Mouse (Mus musculus) embryonic facial prominence, embryonic 15.5 days (tissue): ENCODE results near the gene Usp19. TPM values are rescaled to one million over a fixed set of nuclear protein-coding genes. Genes with fewer than 3 reads are reported as not detected.

ENCODE experiments used
- ATAC-seq: fragments of 200-750 bp; cut with Nextera tagmentation; 2 replicates; pipeline ENCODE4 v1.8.0; 2017; ENCODE audit warnings: low read depth, moderate TSS enrichment; ENCODE audit not compliant: insufficient number of reproducible peaks, low FRiP score, low TSS enrichment
- H3K27ac ChIP-seq: fragments of 300-500 bp; sonication (generic); replicated peaks from 2 replicates; pipeline ENCODE4 v1.5.1; 2015; ENCODE audit warnings: mild to moderate bottlenecking, inconsistent platforms
- H3K27me3 ChIP-seq: fragments of 300-500 bp; sonication (generic); 2 replicates; pipeline ENCODE4 v1.6.1; 2015; ENCODE audit warnings: inconsistent platforms
- H3K36me3 ChIP-seq: fragments of 300-500 bp; sonication (generic); 2 replicates; pipeline ENCODE4 v1.6.1; 2015; ENCODE audit warnings: mild to moderate bottlenecking, inconsistent platforms
- H3K4me1 ChIP-seq: fragments of 300-500 bp; sonication (generic); 2 replicates; pipeline ENCODE4 v1.6.1; 2015; ENCODE audit warnings: inconsistent platforms
- H3K4me2 ChIP-seq: fragments of 300-500 bp; sonication (generic); replicated peaks from 2 replicates; pipeline ENCODE4 v1.6.1; 2015; ENCODE audit warnings: mild to moderate bottlenecking, inconsistent platforms
- H3K4me3 ChIP-seq: fragments of 300-500 bp; sonication (generic); replicated peaks from 2 replicates; pipeline ENCODE4 v1.5.1; 2015; ENCODE audit warnings: mild to moderate bottlenecking, inconsistent platforms
- H3K9ac ChIP-seq: fragments of 300-500 bp; sonication (generic); 2 replicates; pipeline ENCODE4 v1.6.1; 2015; ENCODE audit warnings: inconsistent platforms
- H3K9me3 ChIP-seq: fragments of 300-500 bp; sonication (generic); replicated peaks from 2 replicates; pipeline ENCODE4 v1.6.1; 2016; ENCODE audit warnings: inconsistent platforms
- WGBS: fragments of 180-500 bp; shearing (Covaris S2); methylation state at CpG from one replicate; pipeline ENCODE4 v1.1.7; 2015; 5-methylcytosine and 5-hydroxymethylcytosine counted together
- polyA plus RNA-seq: library from polyadenylated mRNA; unstranded; fragments of >200 nt; fragmentation: Nextera tagmentation; extraction: Ambion mirVana; gene quantifications from 2 replicates; pipeline ENCODE4 v1.2.1, GENCODE M21; 2015

Usp19 gene
- polyA plus RNA-seq, 1 experiment from 2014 or later: 75.4 TPM

DNA sequence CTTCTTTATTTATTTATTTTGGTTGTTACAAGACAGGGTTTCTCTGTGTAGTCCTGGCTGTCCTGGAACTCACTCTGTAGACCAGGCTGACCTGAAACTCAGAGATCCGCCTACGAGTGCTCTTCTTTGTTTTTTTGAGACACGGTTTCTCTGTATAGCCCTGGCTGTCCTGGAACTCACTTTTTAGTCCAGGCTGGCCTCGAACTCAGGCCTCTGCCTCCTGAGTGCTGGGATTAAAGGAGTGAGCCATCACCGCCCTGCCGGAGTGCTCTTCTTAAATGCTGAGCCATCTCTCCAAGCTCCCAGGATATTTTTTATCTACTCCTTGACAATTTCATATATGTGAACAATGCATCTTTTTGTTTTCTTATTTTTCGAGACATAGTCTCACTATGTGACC, 16.5 kb downstream of the Usp19 start:
- peak overlapping the region; percentile 72; the same call in 1 of the 2 replicates for H3K4me3 ChIP-seq
- peaks cover 16% of the 10 kb centered on the region for H3K4me1 ChIP-seq
- ATAC-seq: no peak
- H3K27me3 ChIP-seq: no peaks in the 10 kb centered on the region
- no peak overlapping the region for H3K9ac ChIP-seq
- WGBS: 91% methylated on average over 7 of the region's 7 CpGs
- no peaks in the 10 kb centered on the region for H3K9me3 ChIP-seq
- peaks cover 44% of the 10 kb centered on the region for H3K36me3 ChIP-seq
- peak overlapping the region; percentile 88; the same call in 1 of the 2 replicates for H3K27ac ChIP-seq
- H3K4me2 ChIP-seq: peak overlapping the region; percentile 60

DNA sequence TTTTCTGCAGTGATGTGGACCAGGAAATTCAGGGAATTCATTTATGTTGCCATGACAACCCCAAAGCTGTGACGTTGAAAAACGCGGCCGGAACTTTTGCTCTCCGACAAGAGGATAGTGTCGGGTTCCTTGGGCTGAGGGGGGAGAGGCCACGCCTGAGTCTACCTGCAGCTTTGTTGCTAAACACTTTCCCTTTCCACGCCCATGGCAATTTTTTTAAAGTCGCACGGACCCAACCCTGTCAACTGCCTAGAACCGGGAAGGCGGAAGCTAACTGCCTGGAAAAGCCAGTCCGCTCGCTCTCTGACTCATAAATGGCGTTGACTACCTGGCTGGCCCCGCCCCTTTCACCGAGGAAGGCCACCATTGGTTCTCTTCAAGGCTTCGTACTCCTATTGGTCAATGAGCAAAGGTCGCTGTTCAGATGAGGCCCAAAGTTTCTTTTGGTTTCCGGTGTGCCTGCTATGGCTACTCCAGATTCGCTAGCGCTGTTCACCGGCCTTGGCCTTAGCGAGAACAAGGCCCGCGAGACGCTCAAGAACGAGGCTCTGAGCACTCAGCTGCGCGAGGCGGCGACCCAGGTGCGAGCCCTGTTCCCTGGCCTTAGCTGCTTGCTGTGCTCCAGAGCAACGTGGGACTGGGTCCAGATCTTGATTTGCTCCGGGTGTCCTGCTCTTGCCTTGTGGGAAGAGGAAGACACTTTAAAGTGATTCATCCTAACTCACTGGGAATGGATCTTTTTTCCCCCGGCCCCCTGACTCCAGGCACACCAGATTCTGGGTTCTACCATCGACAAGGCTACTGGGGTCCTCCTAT, 17.4 kb downstream of the Usp19 start, which contains the start of gene Qars:
Gene Qars, plus strand, starts transcription at position 88 of the 816 bp plus-strand sequence.
- Histone ChIP-seq H3K9me3 (no peaks in the 10 kb centered on the region), H3K36me3 (peaks cover 45% of the 10 kb centered on the region), H3K27ac (peak within 1 kb of the TSS; percentile 88), H3K4me1 (peaks cover 16% of the 10 kb centered on the region), H3K4me3 (peak within 1 kb of the TSS; percentile 72), H3K4me2 (peak within 1 kb of the TSS; percentile 60), H3K9ac (peak within 1 kb of the TSS; percentile 74), H3K27me3 (no peaks in the 10 kb centered on the region)
- WGBS: under 1% methylated on average over 37 of the region's 37 CpGs
- peak; percentile 97 for ATAC-seq

DNA sequence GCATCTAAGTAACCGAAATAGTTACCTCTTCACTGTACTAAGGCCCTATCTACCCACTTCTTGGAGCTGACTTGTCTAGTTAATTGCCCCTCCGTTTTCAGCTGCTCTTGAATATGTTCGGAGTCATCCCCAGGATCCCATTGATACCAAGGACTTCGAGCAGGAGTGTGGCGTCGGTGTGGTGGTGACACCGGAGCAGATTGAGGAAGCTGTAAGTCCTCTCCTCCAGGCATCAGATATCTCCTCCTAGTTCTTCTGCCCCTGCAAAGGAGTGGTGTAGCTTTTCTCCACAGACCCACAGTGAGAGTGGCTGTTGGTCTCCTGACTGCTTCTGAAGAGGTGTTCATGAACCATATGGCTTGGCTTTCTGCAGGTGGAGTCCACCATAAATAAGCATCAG, 18.4 kb downstream of the Usp19 start:
- no peak overlapping the region for H3K27ac ChIP-seq
- no peaks in the 10 kb centered on the region for H3K27me3 ChIP-seq
- H3K4me2 ChIP-seq: peak overlapping the region; percentile 60
- peak overlapping the region; percentile 72 for H3K4me3 ChIP-seq
- WGBS: 82% methylated on average over 7 of the region's 7 CpGs
- peaks cover 45% of the 10 kb centered on the region for H3K36me3 ChIP-seq
- peak overlapping the region; percentile 74 for H3K9ac ChIP-seq
- peaks cover 16% of the 10 kb centered on the region for H3K4me1 ChIP-seq
- H3K9me3 ChIP-seq: no peaks in the 10 kb centered on the region
- ATAC-seq: no peak

GRCm38 (mm10) chr9:108516380-108517251, 26.2 kb downstream of the Usp19 start, which contains the start of gene Qrich1:
Qrich1 (plus strand) TSS chr9:108516806.
- H3K9ac ChIP-seq: peak within 1 kb of the TSS; percentile 91
- peaks cover 22% of the 10 kb centered on the region; the same call in 1 of the 2 replicates for H3K4me1 ChIP-seq
- H3K9me3 ChIP-seq: no peaks in the 10 kb centered on the region
- H3K36me3 ChIP-seq: peaks cover 49% of the 10 kb centered on the region
- H3K27me3 ChIP-seq: no peaks in the 10 kb centered on the region
- H3K4me3 ChIP-seq: peak within 1 kb of the TSS; percentile 100
- peak within 1 kb of the TSS; percentile 98 for H3K27ac ChIP-seq
- under 1% methylated on average over 55 of the region's 55 CpGs for WGBS
- peak within 1 kb of the TSS; percentile 82 for H3K4me2 ChIP-seq
- ATAC-seq: peak; percentile 96

- WGBS: under 1% methylated on average over 68 of the region's 95 CpGs
- Histone ChIP-seq H3K9me3 (no peaks in the 10 kb centered on the region), H3K4me3 (peak overlapping the region; percentile 100), H3K9ac (peak overlapping the region; percentile 91), H3K27ac (peak overlapping the region; percentile 98), H3K4me1 (peaks cover 22% of the 10 kb centered on the region; the same call in 1 of the 2 replicates), H3K36me3 (peaks cover 41% of the 10 kb centered on the region), H3K27me3 (no peaks in the 10 kb centered on the region), H3K4me2 (peak overlapping the region; percentile 61)
- peak; percentile 80 for ATAC-seq
Observed at GRCm38 (mm10) chr9:108517253-108517930, 27.0 kb downstream of the Usp19 start.

GRCm38 (mm10) chr9:108517931-108518332, 27.5 kb downstream of the Usp19 start:
- peaks cover 22% of the 10 kb centered on the region; the same call in 1 of the 2 replicates for H3K4me1 ChIP-seq
- no peaks in the 10 kb centered on the region for H3K27me3 ChIP-seq
- peak overlapping the region; percentile 61 for H3K4me2 ChIP-seq
- H3K36me3 ChIP-seq: peaks cover 35% of the 10 kb centered on the region
- ATAC-seq: 0 out of 2 replicates have a peak, but pooled peaks have one; percentile 6
- no peaks in the 10 kb centered on the region for H3K9me3 ChIP-seq
- 0% methylated on average over 13 of the region's 13 CpGs for WGBS
- peak overlapping the region; percentile 91 for H3K9ac ChIP-seq
- H3K27ac ChIP-seq: peak overlapping the region; percentile 98
- peak overlapping the region; percentile 100 for H3K4me3 ChIP-seq

DNA sequence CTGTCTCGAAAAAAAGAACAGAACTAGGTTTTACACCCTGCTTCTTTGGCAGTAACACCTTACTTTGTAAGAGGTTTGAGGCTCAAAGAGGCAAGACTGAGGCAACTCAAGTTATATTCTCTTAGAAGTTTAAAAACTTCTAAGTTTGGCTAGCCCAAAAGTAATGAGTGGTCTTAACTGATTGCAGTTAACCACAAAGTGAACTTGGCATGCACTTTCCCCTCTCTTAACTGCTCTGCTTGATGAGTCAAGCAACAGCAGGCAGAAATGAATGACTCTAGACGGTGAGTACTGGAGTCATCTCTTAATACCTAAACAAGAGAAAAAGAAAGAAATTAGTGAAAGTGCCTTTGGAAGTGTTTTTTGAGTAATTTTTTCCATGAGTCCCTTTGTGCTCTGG, 31.2 kb downstream of the Usp19 start:
- Histone ChIP-seq H3K9ac (no peak overlapping the region), H3K9me3 (no peaks in the 10 kb centered on the region)

GRCm38 (mm10) chr9:108523341-108523740, 32.9 kb downstream of the Usp19 start:
- 94% methylated on average over 4 of the region's 4 CpGs for WGBS
- no peak overlapping the region for H3K4me2 ChIP-seq
- H3K27ac ChIP-seq: no peak overlapping the region
- H3K27me3 ChIP-seq: no peaks in the 10 kb centered on the region
- H3K9ac ChIP-seq: no peak overlapping the region
- H3K36me3 ChIP-seq: peaks cover 15% of the 10 kb centered on the region
- H3K4me1 ChIP-seq: peaks cover 14% of the 10 kb centered on the region; the same call in 1 of the 2 replicates
- H3K4me3 ChIP-seq: no peak overlapping the region
- no peak for ATAC-seq
- H3K9me3 ChIP-seq: no peaks in the 10 kb centered on the region

More for the DNA sequence above, 31.2 kb downstream of the Usp19 start:
- WGBS: 79% methylated on average over 2 of the region's 2 CpGs
- Histone ChIP-seq H3K4me1 (peaks cover 14% of the 10 kb centered on the region; the same call in 1 of the 2 replicates), H3K27ac (no peak overlapping the region), H3K36me3 (peaks cover 13% of the 10 kb centered on the region), H3K27me3 (no peaks in the 10 kb centered on the region), H3K4me3 (no peak overlapping the region), H3K4me2 (no peak overlapping the region)
- no peak for ATAC-seq

GRCm38 (mm10) chr9:108525400-108525799, 35.0 kb downstream of the Usp19 start:
- Histone ChIP-seq H3K36me3 (peaks cover 31% of the 10 kb centered on the region), H3K27me3 (no peaks in the 10 kb centered on the region), H3K9me3 (no peaks in the 10 kb centered on the region), H3K9ac (no peak overlapping the region), H3K4me2 (no peak overlapping the region), H3K27ac (no peak overlapping the region), H3K4me1 (no peaks in the 10 kb centered on the region), H3K4me3 (no peak overlapping the region)
- no peak for ATAC-seq
- 83% methylated on average over 3 of the region's 3 CpGs for WGBS

DNA sequence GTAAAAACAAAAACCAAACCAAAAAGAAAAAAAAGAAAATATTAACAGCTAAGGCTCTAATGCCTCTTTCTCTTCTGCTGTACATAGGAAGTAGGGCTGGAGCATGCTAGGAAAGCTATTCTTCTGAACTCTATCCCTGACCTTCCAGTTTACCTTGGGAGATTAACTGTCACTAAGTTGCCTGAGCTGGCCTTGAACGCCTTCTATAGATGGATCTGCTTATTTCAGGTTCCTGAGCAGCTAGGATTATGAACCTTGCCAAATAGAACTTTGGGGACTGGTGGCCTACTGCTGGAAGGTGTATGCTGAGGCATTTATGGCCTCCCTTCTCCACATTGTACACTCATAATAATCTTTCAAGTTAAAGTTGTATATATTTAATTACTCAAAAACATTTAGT, 40.6 kb downstream of the Usp19 start:
- whole genome bisulfite sequencing: 93% methylated on average over 1 of the region's 1 CpGs
- H3K9me3 ChIP-seq: no peaks in the 10 kb centered on the region
- no peaks in the 10 kb centered on the region for H3K4me1 ChIP-seq
- peaks cover 74% of the 10 kb centered on the region for H3K36me3 ChIP-seq
- ATAC-seq: no peak
- H3K4me3 ChIP-seq: no peak overlapping the region
- H3K4me2 ChIP-seq: no peak overlapping the region
- H3K9ac ChIP-seq: no peak overlapping the region
- H3K27ac ChIP-seq: no peak overlapping the region
- H3K27me3 ChIP-seq: no peaks in the 10 kb centered on the region
